Mouse (Mus musculus): Measurements from ENCODE around the gene Zfp316.

GRCm38 (mm10) chr5:143272108-143272507 is 2.3 kb upstream of the Zfp316 start:
- TF ChIP-seq POLR2A (IDR thresholded peaks at IDR 0.05; ENCODE audit: insufficient read length, low read depth) (no peak), TCF3 (IDR thresholded peaks at IDR 0.05; ENCODE audit: insufficient read length, low read depth) (no peak), E2F4 (IDR thresholded peaks at IDR 0.05; ENCODE audit: insufficient read depth) (no peak), SRF (IDR thresholded peaks at IDR 0.05; ENCODE audit: control insufficient read depth, insufficient read length, low read depth) (no peak), TCF12 (IDR thresholded peaks at IDR 0.05; ENCODE audit: insufficient read depth, poor library complexity, severe bottlenecking) (no peak), MYOG (IDR thresholded peaks at IDR 0.05; ENCODE audit: control insufficient read depth in 1 of 3, insufficient read depth in 1 of 3, insufficient read length in 2 of 3, low read depth in 2 of 3) (no peak), USF1 (IDR thresholded peaks at IDR 0.05; ENCODE audit: low read depth) (no peak)
